Mouse (Mus musculus) heart, embryonic 16.5 days (tissue): ENCODE measurements around the gene Zmym3. TPM values are rescaled to one million over a fixed set of nuclear protein-coding genes. Genes with fewer than 3 reads are reported as not detected.
"Not testable (repeated sequence)": the region's sequence is repeated elsewhere in the genome, so short reads cannot be mapped to it uniquely, and the experiment has no call there.

Source experiments
- ATAC-seq: fragments of 200-750 bp; cut with Nextera tagmentation; replicated peaks from 2 replicates; pipeline ENCODE4 v1.8.0; 2017; ENCODE audit warnings: moderate number of reproducible peaks; ENCODE audit not compliant: insufficient read depth, low FRiP score; ENCODE audit errors: extremely low read depth
- H3K27ac ChIP-seq: fragments of 300-500 bp; sonication (generic); 2 replicates; pipeline ENCODE4 v1.5.1; 2014; ENCODE audit warnings: mild to moderate bottlenecking, low read length, control low read depth, moderate library complexity
- H3K27me3 ChIP-seq: fragments of 300-500 bp; sonication (generic); 2 replicates; pipeline ENCODE4 v1.6.1; 2014; ENCODE audit warnings: low read length, mixed read lengths; ENCODE audit not compliant: control insufficient read depth, insufficient read depth
- H3K36me3 ChIP-seq: fragments of 300-500 bp; sonication (generic); 2 replicates; pipeline ENCODE4 v1.6.1; 2014; ENCODE audit not compliant: control insufficient read depth, insufficient read depth
- H3K4me1 ChIP-seq: fragments of 300-500 bp; sonication (generic); 2 replicates; pipeline ENCODE4 v1.6.1; 2014; ENCODE audit warnings: low read length, mixed read lengths; ENCODE audit not compliant: control insufficient read depth, insufficient read depth
- H3K4me2 ChIP-seq: fragments of 300-500 bp; sonication (generic); 2 replicates; pipeline ENCODE4 v1.6.1; 2014; ENCODE audit warnings: low read depth, mild to moderate bottlenecking, control low read depth, low read length
- H3K4me3 ChIP-seq: fragments of 300-500 bp; sonication (generic); 2 replicates; pipeline ENCODE4 v1.5.1; 2014; ENCODE audit warnings: mild to moderate bottlenecking, control low read depth, low read length
- H3K9ac ChIP-seq: fragments of 300-500 bp; sonication (generic); 2 replicates; pipeline ENCODE4 v1.6.1; 2014; ENCODE audit warnings: low read length, control low read depth
- H3K9me3 ChIP-seq: fragments of 300-500 bp; sonication (generic); replicated peaks from 2 replicates; pipeline ENCODE4 v1.6.1; 2016; ENCODE audit warnings: low read length; ENCODE audit not compliant: control insufficient read depth
- WGBS: fragments of 180-500 bp; shearing (Covaris S2); extraction: QIAGEN DNeasy Blood & Tissue Kit; methylation state at CpG from one replicate; pipeline ENCODE4 v1.1.7; 2014; 5-methylcytosine and 5-hydroxymethylcytosine counted together
- polyA plus RNA-seq: library from polyadenylated mRNA; unstranded; fragments of >200 nt; fragmentation: Nextera tagmentation; extraction: Ambion mirVana; gene quantifications from 2 replicates; pipeline ENCODE4 v1.2.1, GENCODE M21; 2015

Zmym3 gene
- polyA plus RNA-seq, 1 experiment from 2014 or later = 23.5 TPM

DNA sequence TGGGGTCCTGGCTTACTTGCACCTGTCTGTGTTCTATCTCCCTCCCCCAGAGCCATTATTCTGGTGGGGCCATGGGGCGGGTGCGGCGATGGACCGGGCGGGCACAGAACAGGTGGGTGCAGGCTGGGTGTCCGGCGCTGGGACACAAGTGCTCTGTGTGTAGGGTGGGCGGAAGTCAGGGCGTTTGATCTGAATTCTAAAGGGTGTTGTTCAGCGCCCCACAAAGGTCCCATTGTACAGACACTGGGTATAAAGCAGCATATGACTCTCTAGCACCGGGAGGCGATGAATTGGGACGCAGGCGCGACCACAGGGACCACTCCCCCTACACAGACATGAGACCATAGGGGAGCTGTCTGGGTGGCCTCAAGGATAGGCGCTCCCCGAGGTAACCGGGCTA, 37.2 kb downstream of the Zmym3 start:
- H3K27me3 ChIP-seq = peaks cover 33% of the 10 kb centered on the region
- H3K9ac ChIP-seq = no peak overlapping the region
- H3K36me3 ChIP-seq = no peaks in the 10 kb centered on the region
- H3K4me3 ChIP-seq = no peak overlapping the region
- no peak overlapping the region for H3K4me2 ChIP-seq
- ATAC-seq = no peak
- no peak overlapping the region for H3K27ac ChIP-seq
- no peaks in the 10 kb centered on the region for H3K4me1 ChIP-seq
- WGBS = 39% methylated on average over 18 of the region's 18 CpGs
- no peaks in the 10 kb centered on the region for H3K9me3 ChIP-seq

GRCm38 (mm10) chrX:101379744-101380143, 40.9 kb downstream of the Zmym3 start:
- peaks cover 17% of the 10 kb centered on the region for H3K27me3 ChIP-seq

DNA sequence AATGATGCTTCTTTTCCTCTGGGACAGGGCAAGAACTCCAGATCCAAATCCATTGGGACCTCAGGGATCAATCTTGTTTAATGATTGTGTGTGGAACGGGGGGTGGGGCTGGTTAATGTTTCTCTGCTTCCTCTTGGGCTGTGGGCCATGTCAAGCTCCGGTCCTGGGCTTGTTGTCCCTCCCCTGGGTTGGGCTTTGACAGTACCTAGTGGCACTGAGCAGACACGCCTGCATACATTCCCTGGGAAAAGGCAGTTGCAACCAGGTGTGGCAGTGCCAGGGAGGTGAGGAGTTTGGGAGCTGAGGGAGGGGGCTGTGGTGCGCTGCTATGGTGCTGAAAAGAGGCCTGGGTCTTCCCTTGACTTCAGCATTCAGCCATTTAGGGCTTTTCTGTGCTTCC, 43.6 kb downstream of the Zmym3 start:
- no peak for ATAC-seq
- Histone ChIP-seq H3K9ac (no peak overlapping the region), H3K9me3 (no peaks in the 10 kb centered on the region), H3K27me3 (peaks cover 2% of the 10 kb centered on the region), H3K36me3 (no peaks in the 10 kb centered on the region), H3K4me1 (no peaks in the 10 kb centered on the region), H3K4me3 (no peak overlapping the region), H3K4me2 (no peak overlapping the region), H3K27ac (no peak overlapping the region)
- 66% methylated on average over 4 of the region's 4 CpGs for WGBS

More at GRCm38 (mm10) chrX:101379744-101380143, 40.9 kb downstream of the Zmym3 start:
- Histone ChIP-seq H3K4me3 (no peak overlapping the region), H3K9ac (no peak overlapping the region), H3K4me2 (no peak overlapping the region), H3K9me3 (no peaks in the 10 kb centered on the region), H3K36me3 (no peaks in the 10 kb centered on the region), H3K4me1 (no peaks in the 10 kb centered on the region), H3K27ac (no peak overlapping the region)
- no peak for ATAC-seq
- WGBS = 52% methylated on average over 1 of the region's 1 CpGs

DNA sequence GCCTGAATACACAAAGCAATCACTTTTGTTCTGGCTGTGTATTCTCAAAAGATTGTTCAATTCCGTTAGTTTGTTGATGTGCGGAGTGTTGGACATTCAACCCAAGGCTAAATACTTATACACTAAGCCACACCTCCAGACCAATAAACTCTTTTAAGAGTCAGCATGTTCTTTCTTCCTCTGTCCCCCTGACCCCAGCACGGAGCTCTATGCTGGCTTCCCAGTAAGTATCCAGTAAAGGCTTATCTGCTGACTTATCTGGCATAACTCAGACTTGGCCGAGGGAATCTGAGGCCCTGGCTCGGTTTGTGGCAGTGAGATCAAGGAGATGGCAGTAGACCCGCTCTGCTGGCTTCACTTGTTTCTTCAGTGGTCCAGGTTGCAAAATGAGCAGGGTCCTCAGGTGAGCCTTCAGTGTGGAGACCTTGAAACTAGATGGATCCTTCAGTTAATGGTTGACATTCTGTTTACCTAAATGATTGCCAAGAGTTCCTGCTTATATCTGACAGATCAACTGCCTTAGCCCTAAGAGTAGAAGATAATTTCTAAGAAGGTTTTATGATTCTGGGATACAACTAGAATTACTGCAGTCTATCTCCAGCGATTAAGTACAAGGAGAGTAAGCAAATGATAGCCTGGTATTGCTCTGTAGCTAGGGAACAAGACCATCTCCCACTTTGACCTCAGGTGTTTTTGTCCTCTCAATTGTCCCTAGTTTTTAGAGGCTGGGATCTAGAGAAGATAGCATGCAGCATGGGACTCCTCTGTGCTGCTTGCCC, 44.3 kb downstream of the Zmym3 start, which contains the start of gene Gjb1:
TSS of gene Gjb1 (plus strand) at position 189 of the 779 bp plus-strand sequence.
- no peak within 1 kb of the TSS for H3K27ac ChIP-seq
- peaks cover 2% of the 10 kb centered on the region; the same call in 1 of the 2 replicates for H3K27me3 ChIP-seq
- H3K4me3 ChIP-seq = no peak within 1 kb of the TSS
- H3K9me3 ChIP-seq = no peaks in the 10 kb centered on the region
- no peak within 1 kb of the TSS for H3K4me2 ChIP-seq
- H3K36me3 ChIP-seq = no peaks in the 10 kb centered on the region
- 66% methylated on average over 7 of the region's 7 CpGs for WGBS
- no peak within 1 kb of the TSS for H3K9ac ChIP-seq
- no peaks in the 10 kb centered on the region for H3K4me1 ChIP-seq
- no peak for ATAC-seq

DNA sequence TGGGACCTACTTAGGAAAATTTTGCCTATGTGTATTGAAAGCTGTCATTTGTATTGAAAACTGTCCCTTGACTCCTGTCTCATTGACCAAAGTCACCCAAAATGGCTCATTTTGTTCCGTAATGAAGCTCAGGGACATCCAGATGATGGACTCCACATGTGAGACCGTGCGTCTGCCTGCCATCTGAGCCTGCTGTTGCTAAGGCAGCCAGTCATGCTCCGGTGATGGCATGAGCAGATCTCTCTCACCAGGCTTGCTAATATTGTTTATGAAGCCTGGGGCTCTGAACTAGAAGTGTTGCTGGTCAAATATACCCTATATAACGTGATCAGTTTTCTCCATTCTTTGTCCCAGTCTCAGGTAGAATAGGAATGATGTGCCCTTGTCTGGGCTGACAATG, 47.7 kb downstream of the Zmym3 start:
- 70% methylated on average over 5 of the region's 5 CpGs for WGBS
- no peaks in the 10 kb centered on the region for H3K9me3 ChIP-seq
- no peaks in the 10 kb centered on the region for H3K4me1 ChIP-seq
- H3K9ac ChIP-seq = no peak overlapping the region
- H3K27me3 ChIP-seq = peaks cover 2% of the 10 kb centered on the region; the same call in 1 of the 2 replicates
- H3K27ac ChIP-seq = no peak overlapping the region
- no peaks in the 10 kb centered on the region for H3K36me3 ChIP-seq
- no peak overlapping the region for H3K4me3 ChIP-seq
- no peak overlapping the region for H3K4me2 ChIP-seq
- ATAC-seq = no peak

DNA sequence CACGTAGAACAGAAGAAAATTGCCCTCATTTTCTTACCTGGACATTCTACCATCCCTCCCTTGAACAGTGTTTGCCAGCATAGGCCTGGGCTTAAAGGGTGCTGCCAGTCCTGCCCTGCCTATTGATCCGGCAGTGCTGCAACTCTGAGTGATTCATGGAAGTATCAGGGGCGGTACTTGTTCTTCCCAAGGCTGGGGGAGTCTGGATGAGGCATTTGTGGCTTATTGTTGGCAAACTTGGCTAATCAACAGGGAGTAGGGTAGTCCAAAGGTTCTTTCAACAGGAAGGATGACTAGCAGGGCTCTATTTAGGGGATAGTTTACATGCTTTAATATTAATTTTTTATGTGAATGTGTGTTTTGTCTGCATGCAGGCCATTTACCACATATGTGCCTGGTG, 50.1 kb downstream of the Zmym3 start:
- no peaks in the 10 kb centered on the region for H3K4me1 ChIP-seq
- H3K9me3 ChIP-seq = no peaks in the 10 kb centered on the region
- no peaks in the 10 kb centered on the region for H3K36me3 ChIP-seq
- no peak overlapping the region for H3K9ac ChIP-seq
- H3K4me2 ChIP-seq = no peak overlapping the region
- H3K27ac ChIP-seq = no peak overlapping the region
- no peaks in the 10 kb centered on the region for H3K27me3 ChIP-seq
- no peak overlapping the region for H3K4me3 ChIP-seq
- WGBS = 77% methylated on average over 3 of the region's 3 CpGs
- ATAC-seq = no peak

DNA sequence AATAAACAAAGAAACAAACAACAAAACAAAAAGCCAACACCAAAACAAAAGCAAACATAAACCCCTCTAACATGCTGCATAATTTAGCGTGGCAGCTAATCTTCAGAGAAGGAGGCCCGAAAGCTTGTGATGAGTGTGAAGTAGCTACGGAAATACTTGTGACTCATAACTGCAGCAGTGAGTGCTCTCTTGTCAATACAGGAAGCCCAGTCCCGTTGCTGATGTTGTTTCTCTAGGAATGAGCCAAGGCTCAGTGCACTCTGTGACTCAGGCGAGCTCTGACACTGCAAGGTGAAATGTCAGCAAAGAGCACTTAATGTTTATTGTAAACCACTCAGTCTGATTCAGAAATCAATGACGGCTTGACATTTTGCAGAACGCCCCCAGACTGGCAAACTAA, 51.6 kb downstream of the Zmym3 start:
- Histone ChIP-seq H3K27ac (no peak overlapping the region), H3K4me2 (no peak overlapping the region), H3K4me3 (no peak overlapping the region), H3K9ac (no peak overlapping the region), H3K4me1 (no peaks in the 10 kb centered on the region), H3K27me3 (no peaks in the 10 kb centered on the region), H3K9me3 (no peaks in the 10 kb centered on the region), H3K36me3 (no peaks in the 10 kb centered on the region)
- no peak for ATAC-seq
- 39% methylated on average over 7 of the region's 7 CpGs for WGBS

DNA sequence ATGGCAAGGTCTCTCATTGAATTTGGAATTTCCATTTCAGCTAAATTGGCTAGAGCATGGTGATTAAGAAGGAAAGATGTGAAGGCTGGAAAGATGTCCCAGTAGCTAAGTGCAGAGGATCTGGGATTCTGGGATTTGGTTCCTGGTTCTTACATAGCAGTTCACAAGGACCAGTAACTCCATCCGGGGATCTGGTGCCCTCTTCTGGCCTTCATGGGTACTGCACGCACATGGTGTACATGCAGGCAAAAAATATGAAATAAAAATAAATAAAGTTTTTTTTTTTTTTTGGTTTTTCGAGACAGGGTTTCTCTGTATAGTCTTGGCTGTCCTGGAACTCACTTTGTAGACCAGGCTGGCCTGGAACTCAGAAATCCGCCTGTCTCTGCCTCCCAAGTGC, 61.7 kb downstream of the Zmym3 start:
- H3K9ac ChIP-seq, H3K36me3 ChIP-seq, H3K4me1 ChIP-seq, H3K4me2 ChIP-seq, H3K4me3 ChIP-seq, ATAC-seq, H3K27me3 ChIP-seq, H3K9me3 ChIP-seq, H3K27ac ChIP-seq: not testable (repeated sequence)
- 73% methylated on average over 4 of the region's 4 CpGs for WGBS
